Mouse (Mus musculus) neutrophil, adult 5-6 weeks (primary cell): Measurements from ENCODE around the gene Evc2. TPM values are rescaled to one million over a fixed set of nuclear protein-coding genes. Genes with fewer than 3 reads are reported as not detected.

Experiments
- ATAC-seq: fragments of 151-379, 151-347 bp; 2 replicates; pipeline ENCODE4 v1.8.0; 2017; ENCODE audit warnings: mild to moderate bottlenecking, moderate TSS enrichment; ENCODE audit not compliant: insufficient number of reproducible peaks, poor library complexity, low FRiP score, severe bottlenecking; ENCODE audit errors: extremely low read depth
- total RNA-seq: library from RNA; stranded (forward); fragments of 200-1000 nt; gene quantifications from 2 replicates; pipeline ENCODE4 v1.2.3, GENCODE M21; 2017

The Evc2 gene
- total RNA-seq: not detected in 2 replicates

DNA sequence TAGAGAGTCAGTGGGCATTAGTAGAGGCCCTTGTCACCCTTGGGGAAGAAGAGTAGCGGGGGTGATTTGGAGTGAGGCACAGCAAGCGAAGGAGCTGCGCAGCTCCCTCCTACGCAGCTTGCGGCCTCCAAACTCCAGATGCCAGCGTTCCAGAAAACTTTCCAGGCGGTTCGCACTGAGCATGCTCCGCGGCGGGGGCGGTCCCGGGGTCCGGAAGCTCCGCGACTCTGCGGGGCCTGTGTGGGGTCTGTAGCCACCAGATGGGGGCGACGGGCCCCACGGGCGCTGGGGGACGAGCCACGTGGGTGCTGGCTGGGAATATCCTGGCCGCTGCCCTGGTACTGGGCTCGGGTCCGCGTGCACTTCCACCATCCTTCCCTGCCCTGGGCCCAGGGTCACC is at the start of gene Evc2:
Evc2 (plus strand) TSS at position 212 of the 400 bp plus-strand sequence.
- ATAC-seq: no peak

DNA sequence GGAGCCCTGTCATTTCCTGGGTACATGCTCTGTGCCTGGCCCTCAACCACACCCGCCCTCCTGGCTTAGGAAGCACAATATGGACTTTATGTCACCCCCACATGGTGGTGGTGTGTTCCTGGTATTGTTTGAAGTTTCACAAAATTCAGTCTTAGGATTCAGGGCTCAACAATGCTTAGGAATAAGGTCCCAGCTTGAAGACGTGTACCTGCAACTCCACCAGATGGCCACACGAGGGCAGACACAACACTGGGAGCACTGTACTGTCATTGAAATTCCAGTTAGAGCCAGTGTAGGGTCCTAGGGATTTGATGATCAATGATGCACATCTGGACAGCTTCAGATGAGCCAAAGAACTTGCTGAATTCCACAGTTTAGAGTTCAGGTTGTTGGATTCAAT is 49.1 kb upstream of the Evc2 start:
- ATAC-seq: no peak

DNA sequence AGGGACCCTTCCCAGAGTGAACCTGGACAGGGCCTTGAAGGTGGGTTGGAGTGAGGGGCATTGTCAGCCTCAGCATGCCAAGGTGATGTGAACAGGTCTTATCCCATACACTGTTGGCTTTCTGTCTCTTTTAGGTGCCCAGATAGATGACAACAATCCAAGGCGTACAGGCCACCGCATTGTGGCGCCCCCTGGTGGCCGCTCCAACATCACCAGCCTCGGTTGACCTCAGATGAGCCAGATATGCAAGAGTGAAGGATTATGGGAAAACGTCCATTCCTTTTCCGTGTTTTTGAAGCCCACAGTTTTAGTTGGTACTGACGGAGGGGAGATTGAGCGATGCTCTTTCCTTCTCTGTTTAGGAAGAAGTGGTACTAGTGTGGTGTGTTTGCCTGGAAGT is 47.3 kb upstream of the Evc2 start:
- ATAC-seq: no peak

DNA sequence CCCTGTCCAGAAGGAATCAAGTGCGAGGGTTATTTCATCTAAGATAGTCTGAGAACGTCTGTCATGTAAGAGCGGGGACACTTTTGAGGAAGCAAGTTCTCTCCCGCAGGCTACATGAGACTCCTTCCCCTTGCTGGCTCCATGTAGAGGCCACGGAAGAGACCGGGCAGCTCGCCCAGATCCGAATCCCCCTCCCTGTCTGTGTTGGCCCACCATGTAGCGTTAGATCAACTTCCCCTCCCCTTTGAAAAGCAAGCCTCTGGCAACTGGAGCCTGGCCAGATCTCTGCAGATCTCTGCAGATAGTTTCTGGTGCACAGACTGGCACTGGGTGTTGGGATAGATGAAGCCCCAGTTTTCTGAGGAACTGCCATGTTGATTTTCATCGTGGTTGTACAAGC is 41.6 kb upstream of the Evc2 start:
- no peak for ATAC-seq

DNA sequence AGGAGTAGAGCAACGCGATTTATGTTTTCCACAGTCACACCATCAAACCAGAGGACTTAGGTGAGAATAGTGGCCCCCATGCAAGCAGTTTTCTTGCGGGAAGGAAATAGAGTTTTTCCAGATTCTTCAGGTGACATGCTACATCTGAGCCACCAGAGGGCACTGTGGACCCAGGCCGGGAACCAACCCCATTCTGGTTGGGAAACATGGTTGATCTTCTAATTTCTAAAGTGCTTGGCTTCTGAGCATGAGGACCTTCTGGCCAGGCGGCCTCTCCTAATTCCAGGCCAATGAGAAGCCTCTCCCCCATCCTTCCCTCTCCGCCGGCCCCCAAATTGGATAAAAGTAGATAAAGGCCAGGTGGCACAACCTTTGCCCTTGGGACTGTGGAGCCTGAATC is 39.9 kb upstream of the Evc2 start:
- ATAC-seq: no peak

DNA sequence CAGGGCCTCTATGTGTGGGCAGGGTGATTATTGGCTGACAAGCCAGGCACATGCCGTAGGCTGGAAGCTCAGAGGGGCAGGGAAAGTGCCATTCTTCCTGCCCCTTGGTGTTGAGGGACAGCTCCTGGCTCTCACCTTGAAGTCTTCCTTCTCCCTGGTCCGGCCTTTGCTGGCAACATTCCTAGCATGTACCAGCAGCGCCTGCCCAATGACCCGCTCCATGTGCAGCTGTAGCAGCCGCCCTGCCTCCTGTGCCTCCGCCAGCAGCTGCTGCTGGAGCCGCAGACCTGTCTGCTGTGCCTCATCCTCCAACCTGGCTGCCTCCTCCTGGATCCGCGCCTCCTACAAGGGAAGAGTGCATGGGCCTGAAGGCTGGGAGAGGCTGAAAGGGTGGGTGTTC is 28.3 kb upstream of the Evc2 start:
- no peak for ATAC-seq

DNA sequence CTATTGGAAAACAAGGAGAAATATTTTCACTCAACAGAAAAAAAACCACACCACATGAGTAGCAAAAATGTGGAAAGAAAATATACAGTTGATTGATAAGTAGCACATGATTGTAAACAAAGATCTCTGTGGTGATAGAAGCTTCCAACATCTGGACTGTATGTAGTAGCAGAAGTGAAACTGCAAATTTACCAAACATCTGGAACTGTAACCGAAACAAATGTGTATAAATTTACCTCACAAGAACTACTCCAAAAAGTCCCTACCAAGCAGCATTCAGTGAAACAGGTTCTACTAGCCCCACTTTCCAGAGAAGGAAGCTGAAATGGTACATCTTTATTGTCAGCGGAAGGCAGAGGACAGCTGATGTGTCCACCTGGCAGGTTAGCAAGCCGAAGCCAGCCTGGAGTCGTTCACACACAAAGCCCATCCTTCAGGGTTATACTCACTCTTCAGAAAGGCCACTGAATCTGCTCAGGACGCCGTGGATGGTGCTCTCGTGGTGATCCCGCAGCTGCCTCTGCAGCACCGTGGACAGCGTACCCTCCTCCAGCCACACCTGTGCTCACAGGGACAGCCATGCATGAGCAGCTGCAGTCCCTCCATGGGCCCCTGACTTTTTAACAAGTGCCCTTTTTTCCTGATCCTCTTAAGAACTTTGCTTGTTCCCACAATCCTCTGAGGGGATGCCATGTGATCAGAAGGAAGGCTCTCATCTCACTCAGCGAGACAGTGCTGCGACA is 25.1 kb upstream of the Evc2 start:
- ATAC-seq: no peak

DNA sequence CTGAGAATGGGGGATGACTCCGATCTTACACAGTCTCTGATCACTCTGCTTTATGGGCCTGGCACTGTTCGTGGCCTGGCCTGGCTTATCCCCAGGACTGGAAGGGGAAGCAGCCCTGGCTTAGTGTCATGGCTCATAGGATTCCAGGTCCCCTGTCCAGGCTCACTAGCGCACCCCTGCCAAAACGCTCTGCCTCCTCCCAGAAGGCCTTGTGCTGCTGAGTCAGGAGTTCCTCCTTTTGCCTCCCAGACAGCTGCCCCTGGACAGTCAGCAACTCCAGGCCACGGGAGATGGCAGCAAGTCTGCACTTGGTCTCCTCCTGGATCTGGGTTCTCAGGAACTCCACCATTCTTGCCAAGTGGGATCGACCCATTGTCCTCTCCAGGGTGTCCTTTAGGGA is 19.6 kb upstream of the Evc2 start:
- no peak for ATAC-seq

DNA sequence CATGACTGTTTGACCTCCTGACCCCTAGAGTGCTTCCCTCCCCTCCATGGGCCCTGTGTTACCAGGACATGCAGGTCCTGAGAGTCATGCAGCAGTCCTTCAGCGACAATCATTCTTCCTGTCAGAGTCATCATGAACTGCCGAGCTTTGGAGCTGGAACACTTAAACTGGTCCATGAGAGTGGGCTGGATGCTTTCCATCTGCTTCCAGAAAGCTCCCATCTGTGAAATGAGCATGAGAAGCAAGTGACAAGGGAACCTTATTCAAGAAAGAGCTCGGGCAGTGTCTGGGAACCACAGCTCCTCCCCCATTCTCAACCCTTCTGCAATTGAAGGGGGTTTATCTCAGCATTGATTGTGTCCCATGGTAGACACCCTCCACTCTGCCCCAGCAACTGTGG is 18.1 kb upstream of the Evc2 start:
- ATAC-seq: no peak

DNA sequence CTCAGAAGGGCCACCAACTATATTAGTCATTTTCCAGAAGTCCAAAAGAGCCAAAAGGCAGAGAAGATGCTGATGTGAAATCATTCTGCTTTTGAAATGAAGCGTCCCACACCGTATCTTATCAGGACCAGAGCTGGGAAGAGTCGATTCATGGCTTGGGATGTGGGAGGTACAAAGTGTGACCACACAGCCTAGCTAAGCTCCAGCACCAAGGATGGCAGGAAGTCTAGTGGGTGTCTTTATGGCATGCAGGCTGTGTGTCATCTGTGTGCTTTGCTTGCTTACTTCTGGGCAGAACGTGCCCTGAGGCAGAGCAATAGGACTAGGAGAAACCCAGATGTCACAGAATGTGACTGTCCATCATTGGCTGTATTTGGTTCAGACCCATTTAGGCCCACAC is 17.5 kb upstream of the Evc2 start:
- no peak for ATAC-seq

DNA sequence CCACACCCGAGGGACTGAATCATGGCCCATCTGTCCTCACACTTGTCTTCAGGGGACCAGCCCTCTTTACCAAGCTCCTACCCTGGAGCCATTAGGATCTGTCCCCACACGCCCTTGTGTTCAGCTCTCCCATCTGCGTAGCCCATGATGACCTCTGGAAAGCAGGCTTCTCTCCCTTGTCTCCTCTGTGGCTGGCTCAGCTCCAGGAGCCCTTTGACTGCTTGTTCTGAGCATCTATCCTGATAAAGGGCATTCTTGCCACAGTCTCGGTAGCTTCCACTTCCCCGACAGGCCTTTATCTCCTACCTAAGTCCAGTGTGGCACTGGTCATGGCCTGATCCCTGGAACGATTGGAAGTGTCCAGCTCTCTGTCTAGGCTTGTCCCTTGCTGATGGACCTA is 11.6 kb upstream of the Evc2 start:
- no peak for ATAC-seq

DNA sequence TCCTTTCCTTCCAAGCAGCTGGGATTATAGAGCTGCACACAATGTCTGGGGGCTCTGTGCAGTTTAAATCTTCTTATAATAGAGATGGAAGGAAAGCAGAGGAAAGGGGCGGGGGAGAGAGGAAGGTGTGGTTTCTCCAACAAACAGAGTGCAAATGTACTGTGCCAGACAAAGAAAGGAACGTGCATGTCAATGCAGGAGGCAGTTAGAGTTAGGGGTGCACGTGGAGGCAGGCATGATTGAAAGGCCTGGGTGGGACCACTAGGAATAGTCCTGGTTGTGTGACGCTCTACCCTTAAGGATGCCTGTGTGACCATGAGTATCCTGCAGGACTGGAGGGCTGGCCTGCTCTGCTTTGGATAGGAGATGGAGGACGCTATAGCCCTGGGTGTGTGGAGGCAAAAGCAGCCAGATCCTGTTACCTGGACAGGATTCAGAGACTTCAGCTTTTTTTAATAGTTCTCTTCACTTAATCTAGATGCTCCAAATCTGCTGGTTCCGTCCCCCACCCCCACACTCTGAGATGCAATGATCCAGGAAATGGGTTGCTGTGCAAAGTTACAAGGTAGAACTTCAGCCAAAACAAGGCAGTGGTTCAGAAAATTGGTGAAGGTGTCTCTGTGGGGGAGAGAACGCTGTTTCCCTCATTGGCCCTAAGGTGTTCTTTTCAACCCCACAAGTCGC is 7.7 kb upstream of the Evc2 start:
- no peak for ATAC-seq

DNA sequence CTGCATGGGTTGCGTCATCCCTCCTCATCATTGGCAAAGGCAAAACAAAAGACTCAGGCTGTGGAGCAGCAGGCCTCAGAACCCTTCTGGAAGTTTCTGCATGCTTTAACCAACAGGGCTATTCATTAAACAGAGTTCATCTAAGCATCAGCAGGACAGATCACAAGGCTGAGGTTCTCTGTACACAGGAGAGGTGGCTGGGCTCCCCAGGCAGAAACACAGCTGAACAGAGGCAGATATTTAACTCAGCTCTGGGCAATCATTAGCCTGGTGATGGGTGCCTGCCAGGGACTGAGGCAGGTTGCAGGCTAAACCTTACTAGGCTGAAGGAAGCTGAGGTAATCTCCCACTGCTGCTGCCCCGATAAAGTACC is 7.2 kb upstream of the Evc2 start:
- no peak for ATAC-seq

DNA sequence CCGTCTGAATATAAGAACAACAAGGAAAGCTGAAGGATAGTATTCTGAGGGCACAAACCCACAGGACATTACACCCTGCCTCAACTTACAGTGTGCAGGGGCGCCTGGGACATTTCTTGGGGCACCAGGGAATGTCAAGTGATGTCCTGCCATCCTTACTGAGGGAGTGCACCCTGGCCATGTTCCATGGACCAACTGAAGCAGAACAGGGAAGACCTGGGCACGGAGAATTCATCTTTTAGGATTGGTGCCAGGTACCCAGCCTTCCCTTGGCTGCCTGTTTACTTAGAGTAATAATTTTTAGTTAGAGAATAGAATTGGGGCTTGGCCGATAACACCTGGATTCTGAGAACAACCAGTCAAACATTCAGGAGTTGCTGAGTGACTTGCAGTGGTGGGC is 6.2 kb upstream of the Evc2 start:
- ATAC-seq: no peak

DNA sequence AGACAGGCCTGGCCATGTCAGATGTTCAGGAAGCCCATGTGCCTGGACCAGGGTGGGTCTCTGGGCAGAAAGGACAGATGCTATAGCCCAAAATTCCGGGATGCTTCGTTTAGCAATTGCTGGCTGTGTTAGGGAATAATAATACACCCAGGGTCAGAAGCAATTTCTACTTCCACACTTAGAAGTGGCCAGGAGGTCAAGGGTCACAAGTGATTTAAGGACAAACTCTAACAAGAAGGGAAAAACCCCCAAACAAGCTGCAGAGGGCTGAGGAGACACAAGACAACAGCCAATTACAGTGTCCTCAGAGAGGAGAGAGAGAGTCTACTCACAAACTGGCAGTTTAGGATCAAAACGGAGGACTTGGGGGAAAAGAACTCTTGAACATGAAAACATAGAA is 3.2 kb upstream of the Evc2 start:
- no peak for ATAC-seq

DNA sequence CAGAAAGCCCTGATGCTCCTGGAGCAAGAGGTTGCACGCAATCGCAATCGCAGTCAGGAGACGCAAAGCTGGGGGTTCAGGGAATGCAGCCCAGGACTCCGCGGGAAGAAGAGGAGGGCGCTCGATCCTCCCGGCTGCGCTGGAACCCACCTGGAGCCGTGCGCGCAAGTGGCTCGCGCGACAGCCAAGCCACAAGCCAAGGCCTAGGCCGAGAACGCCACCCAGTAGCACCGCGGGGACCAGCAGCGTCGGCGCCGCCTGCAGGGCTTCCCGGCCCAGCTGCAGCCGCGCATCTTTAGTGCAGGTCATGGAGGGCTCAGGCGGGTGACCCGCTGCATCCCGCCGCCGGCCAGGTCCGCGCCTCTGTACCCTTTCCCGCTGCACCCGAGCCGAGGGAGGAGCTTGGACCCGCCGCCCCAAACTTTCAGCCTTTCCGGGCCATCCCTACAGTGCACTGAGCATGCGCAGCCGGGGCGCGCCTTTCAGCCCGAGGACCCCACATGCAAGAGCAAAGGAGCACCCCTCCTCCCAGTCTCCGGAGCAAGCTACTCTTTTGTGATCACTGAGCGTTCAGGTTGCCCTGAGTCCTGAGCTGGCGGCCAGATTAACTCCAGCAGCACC is 1.7 kb upstream of the Evc2 start, which contains the start of gene Evc:
Evc (minus strand) TSS at position 410 of the 621 bp plus-strand sequence.
- no peak for ATAC-seq

DNA sequence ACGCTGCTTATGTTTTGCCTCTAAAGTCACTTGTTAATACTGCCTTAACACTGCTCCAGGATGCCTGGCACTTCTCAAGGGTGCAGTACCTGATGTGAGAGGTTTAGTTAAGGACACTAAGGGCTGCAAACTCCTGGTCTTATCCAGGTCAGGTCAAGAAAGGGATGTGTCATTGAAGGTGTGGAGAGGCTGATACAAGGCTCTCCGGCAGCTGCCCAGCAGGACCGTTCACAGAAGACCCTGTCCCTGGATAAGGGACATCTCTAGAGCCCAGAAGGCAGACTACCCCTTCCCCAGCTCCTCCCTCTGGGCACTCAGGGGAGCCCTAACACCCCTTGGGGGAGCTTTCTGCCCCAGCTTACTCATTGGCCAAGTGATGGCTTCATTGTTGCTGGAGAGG is 603 bp upstream of the Evc2 start:
- no peak for ATAC-seq

DNA sequence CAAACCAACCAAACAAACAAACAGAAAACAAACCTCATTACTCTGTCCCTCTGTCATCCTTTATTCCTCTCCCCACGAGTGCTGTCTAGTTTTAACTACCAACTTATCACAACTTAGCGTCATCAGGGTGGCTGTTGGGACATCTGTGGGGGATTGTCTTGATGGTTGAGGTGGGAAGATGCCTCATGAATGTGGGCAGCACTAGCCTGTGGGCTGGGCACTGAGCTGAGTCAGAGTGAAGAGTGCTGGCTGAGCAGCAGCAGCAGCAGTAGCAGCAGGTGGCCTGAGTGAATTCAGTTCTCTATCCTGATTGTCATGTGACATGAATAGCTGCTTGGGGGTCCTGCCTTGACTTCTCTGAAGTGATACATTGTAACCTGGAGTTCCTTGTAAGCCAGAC is 5.7 kb downstream of the Evc2 start:
- ATAC-seq: no peak

DNA sequence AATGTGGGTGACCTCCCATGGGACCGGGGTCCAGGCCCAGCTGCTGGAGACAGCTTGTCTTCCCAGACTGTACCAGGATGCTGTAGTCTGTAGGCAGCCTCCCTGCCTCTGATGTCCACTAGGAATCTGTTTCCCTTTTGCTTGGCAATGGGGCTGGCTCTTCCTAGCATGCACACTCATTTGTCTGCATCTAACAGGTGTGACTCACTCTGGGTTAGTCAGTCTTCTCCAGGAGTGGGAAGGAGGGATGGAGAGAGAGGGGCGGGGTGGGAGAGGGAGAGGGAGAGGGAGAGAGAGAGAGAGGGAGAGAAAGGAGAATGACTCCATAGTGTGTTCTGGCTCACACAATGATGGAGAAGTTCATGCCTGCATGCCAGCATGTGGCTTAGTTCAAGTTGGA is 13.5 kb downstream of the Evc2 start:
- no peak for ATAC-seq

DNA sequence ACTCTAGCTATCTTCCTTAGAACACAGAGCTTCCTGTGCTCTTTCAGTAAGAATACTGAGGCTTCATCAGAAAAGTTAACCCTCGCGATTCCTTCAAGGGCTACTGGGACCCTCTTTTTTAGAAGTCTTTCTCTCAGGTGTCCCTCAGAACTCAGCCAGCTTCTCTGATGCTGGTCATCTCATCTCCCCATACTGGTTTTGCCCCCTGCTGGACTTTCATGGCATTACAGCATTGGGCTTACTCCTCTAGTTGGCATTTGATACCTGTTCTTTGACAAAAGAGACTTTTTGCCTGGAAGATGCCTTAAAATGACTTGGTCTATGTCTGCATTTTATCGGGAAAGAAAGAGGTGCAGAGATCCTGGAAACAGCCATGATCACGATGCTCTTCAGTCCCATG is 16.1 kb downstream of the Evc2 start:
- no peak for ATAC-seq
